Mouse (Mus musculus) kidney, adult 2 months (tissue): ENCODE measurements around the gene Olfr180. TPM values are rescaled to one million over a fixed set of nuclear protein-coding genes. Genes with fewer than 3 reads are reported as not detected.

Source experiments
- DNase-seq: peaks from one replicate; pipeline ENCODE4 v3.0.0; 2021
- H3K27ac ChIP-seq: fragments of 200-500 bp; 2 replicates; pipeline ENCODE4 v1.5.1; 2012; ENCODE audit warnings: low read depth, low read length, control low read depth, inconsistent platforms; ENCODE audit not compliant: insufficient read depth
- H3K27me3 ChIP-seq: fragments of 200-500 bp; replicated peaks from 2 replicates; pipeline ENCODE4 v1.6.1; 2012; ENCODE audit warnings: mild to moderate bottlenecking, moderate library complexity, low read length, inconsistent platforms; ENCODE audit not compliant: control insufficient read depth, insufficient read depth
- H3K36me3 ChIP-seq: fragments of 200-500 bp; 2 replicates; pipeline ENCODE4 v1.6.1; 2012; ENCODE audit warnings: mild to moderate bottlenecking, moderate library complexity, low read length, inconsistent platforms; ENCODE audit not compliant: control insufficient read depth, insufficient read depth
- H3K4me1 ChIP-seq: fragments of 200-500 bp; 2 replicates; pipeline ENCODE4 v1.6.1; 2011; ENCODE audit warnings: low read length; ENCODE audit not compliant: control insufficient read depth, insufficient read depth
- H3K4me3 ChIP-seq: fragments of 200-500 bp; 2 replicates; pipeline ENCODE4 v1.5.1; 2011; ENCODE audit warnings: mild to moderate bottlenecking, low read depth, low read length, control low read depth; ENCODE audit not compliant: insufficient read depth
- CTCF ChIP-seq: fragments of 200-500 bp; conservative IDR thresholded peaks from 2 replicates; pipeline ENCODE4 v1.5.1; 2011; ENCODE audit warnings: low read depth, mild to moderate bottlenecking, control low read depth, low read length, moderate library complexity, mixed read lengths; ENCODE audit not compliant: insufficient read depth, insufficient read length
- POLR2A ChIP-seq: fragments of 200-500 bp; IDR thresholded peaks from one replicate; pipeline ENCODE4 v1.6.1; 2011; ENCODE audit warnings: low read depth, low read length, control low read depth
- WGBS: fragments of 180-500 bp; shearing (Covaris S2); methylation state at CpG from one replicate; pipeline ENCODE4 v1.1.7; 2018; 5-methylcytosine and 5-hydroxymethylcytosine counted together
- polyA plus RNA-seq: library from polyadenylated mRNA; depleted of rRNA; stranded (reverse); fragments of >200 nt; gene quantifications from 2 replicates; pipeline ENCODE4 v1.2.3, GENCODE M21; 2012; rRNA removed

Olfr180 gene
- not detected in 2 replicates for polyA plus RNA-seq

GRCm38 (mm10) chr16:58929292-58929691, at the start of gene Olfr180:
Gene Olfr180, minus strand, starts transcription at chr16:58929392.
- H3K27me3 ChIP-seq = no peaks in the 10 kb centered on the region
- H3K4me3 ChIP-seq = no peak within 1 kb of the TSS
- 75% methylated on average over 4 of the region's 4 CpGs for WGBS
- TF ChIP-seq CTCF = no peak
- TF ChIP-seq POLR2A = no peak
- no peak within 1 kb of the TSS for H3K27ac ChIP-seq
- no peak for DNase-seq
- no peaks in the 10 kb centered on the region for H3K36me3 ChIP-seq
- no peaks in the 10 kb centered on the region for H3K4me1 ChIP-seq

DNA sequence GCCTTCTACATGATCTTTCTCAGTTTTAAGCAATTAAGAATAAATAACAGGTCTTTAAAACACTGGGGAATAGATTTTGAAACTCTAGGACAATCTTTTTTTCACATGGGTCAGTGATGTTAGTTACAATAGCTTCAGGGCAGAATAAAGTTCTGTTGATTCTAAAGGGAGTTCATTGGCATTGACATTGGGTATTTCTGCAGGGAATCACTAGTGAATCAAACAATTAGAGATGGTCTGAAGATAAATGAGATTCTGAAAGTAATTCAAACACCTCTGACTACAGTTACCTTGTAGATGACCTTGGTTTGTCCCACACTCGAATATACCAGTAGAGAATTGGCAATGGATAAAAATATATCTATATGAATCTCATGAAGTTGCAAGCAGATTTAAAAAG, 537 bp downstream of the Olfr180 start, which contains the start of gene Olfr181:
Olfr181 (minus strand) TSS at position 101 of the 400 bp plus-strand sequence.
- Histone ChIP-seq H3K4me1 (no peaks in the 10 kb centered on the region), H3K4me3 (no peak within 1 kb of the TSS), H3K36me3 (no peaks in the 10 kb centered on the region), H3K27me3 (no peaks in the 10 kb centered on the region), H3K27ac (no peak within 1 kb of the TSS)
- DNase-seq = no peak
- TF ChIP-seq POLR2A (no peak), CTCF (no peak)
- WGBS = 65% methylated on average over 1 of the region's 1 CpGs

DNA sequence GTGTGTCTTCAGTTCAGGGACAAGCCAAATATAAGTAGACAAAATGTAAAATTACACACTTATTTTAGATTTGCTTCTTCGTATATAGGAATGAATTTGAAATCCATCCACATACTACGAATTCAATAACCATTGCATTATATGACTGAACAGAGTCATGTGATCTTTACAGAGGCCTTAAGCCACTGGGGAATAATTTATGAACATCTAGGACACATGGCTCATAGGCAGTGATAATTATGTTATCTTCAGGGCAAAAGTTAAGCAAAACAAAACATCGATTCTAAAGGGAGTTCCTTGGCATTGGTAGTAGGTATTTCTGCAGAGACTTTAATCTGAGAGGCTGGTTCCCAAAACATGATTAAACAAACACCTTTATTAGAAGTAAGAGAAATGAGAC, 37.2 kb downstream of the Olfr180 start, which contains the start of gene Olfr178:
Olfr178 (minus strand) TSS at position 101 of the 400 bp plus-strand sequence.
- no peaks in the 10 kb centered on the region for H3K27me3 ChIP-seq
- H3K4me3 ChIP-seq = no peak within 1 kb of the TSS
- H3K36me3 ChIP-seq = no peaks in the 10 kb centered on the region
- no peak within 1 kb of the TSS for H3K27ac ChIP-seq
- 90% methylated on average over 3 of the region's 3 CpGs for WGBS
- H3K4me1 ChIP-seq = no peaks in the 10 kb centered on the region
- no peak for DNase-seq
- TF ChIP-seq POLR2A (no peak), CTCF (no peak)

GRCm38 (mm10) chr16:58884416-58884815, 44.8 kb downstream of the Olfr180 start:
- H3K36me3 ChIP-seq = no peaks in the 10 kb centered on the region
- no peaks in the 10 kb centered on the region for H3K4me1 ChIP-seq
- TF ChIP-seq POLR2A (no peak), CTCF (no peak)
- DNase-seq = no peak
- H3K27ac ChIP-seq = no peak overlapping the region
- H3K4me3 ChIP-seq = no peak overlapping the region
- no peaks in the 10 kb centered on the region for H3K27me3 ChIP-seq
- 94% methylated on average over 2 of the region's 2 CpGs for WGBS

GRCm38 (mm10) chr16:58874668-58875067, 54.5 kb downstream of the Olfr180 start, which contains the start of gene Olfr177:
Gene Olfr177, minus strand, starts transcription at chr16:58874768.
- Histone ChIP-seq H3K27ac (no peak within 1 kb of the TSS), H3K4me3 (no peak within 1 kb of the TSS), H3K27me3 (no peaks in the 10 kb centered on the region), H3K4me1 (no peaks in the 10 kb centered on the region), H3K36me3 (no peaks in the 10 kb centered on the region)
- no peak for DNase-seq
- TF ChIP-seq CTCF (no peak), POLR2A (no peak)
- 48% methylated on average over 1 of the region's 1 CpGs for WGBS

Other genes with a start within 250 kb of the Olfr180 start
- gene Gpr15, start 210.3 kb downstream of the Olfr180 start, polyA plus RNA-seq = 0.08 and 0.09 TPM in 2 replicates
- gene Cldnd1, start 201.5 kb downstream of the Olfr180 start, polyA plus RNA-seq = 45.0 and 47.0 TPM in 2 replicates
- gene Olfr172, start 166.2 kb downstream of the Olfr180 start, polyA plus RNA-seq = not detected in 2 replicates
- gene Olfr173, start 129.1 kb downstream of the Olfr180 start, polyA plus RNA-seq = not detected in 2 replicates
- not detected in 2 replicates for gene Olfr175-ps1, start 102.6 kb downstream of the Olfr180 start, polyA plus RNA-seq
- gene Olfr177, start 54.6 kb downstream of the Olfr180 start, polyA plus RNA-seq = not detected in 2 replicates
- not detected in 2 replicates for gene Olfr178, start 37.3 kb downstream of the Olfr180 start, polyA plus RNA-seq
- not detected in 2 replicates for gene Olfr181, start 637 bp downstream of the Olfr180 start, polyA plus RNA-seq
- gene Olfr183, start 66.0 kb upstream of the Olfr180 start, polyA plus RNA-seq = not detected in 2 replicates
- not detected in 2 replicates for gene Olfr186, start 100.9 kb upstream of the Olfr180 start, polyA plus RNA-seq
- gene Olfr187, start 110.4 kb upstream of the Olfr180 start, polyA plus RNA-seq = not detected in 2 replicates
- not detected in 2 replicates for gene Olfr190, start 148.6 kb upstream of the Olfr180 start, polyA plus RNA-seq
- not detected in 2 replicates for gene Olfr191, start 160.4 kb upstream of the Olfr180 start, polyA plus RNA-seq
- not detected in 2 replicates for gene Olfr193, start 182.5 kb upstream of the Olfr180 start, polyA plus RNA-seq
- gene Olfr194, start 191.7 kb upstream of the Olfr180 start, polyA plus RNA-seq = not detected in 2 replicates
- 0.10 TPM in 1 of 2 replicates, not detected in the other for gene Olfr195, start 217.7 kb upstream of the Olfr180 start, polyA plus RNA-seq
- not detected in 2 replicates for gene Olfr196, start 241.1 kb upstream of the Olfr180 start, polyA plus RNA-seq